Mouse (Mus musculus) Patski (cell line): ENCODE results near the gene Dhx37. TPM values are rescaled to one million over a fixed set of nuclear protein-coding genes. Genes with fewer than 3 reads are reported as not detected.
"Not testable (repeated sequence)": the region's sequence is repeated elsewhere in the genome, so short reads cannot be mapped to it uniquely, and the experiment has no call there.

Source experiments
- ATAC-seq: fragments of 100-300 bp; one replicate; pipeline ENCODE4 v1.8.0; 2021
- CTCF ChIA-PET: fragments of 350-600 bp; sonication (Branson Sonifier 250); formaldehyde crosslinking; loops from one replicate; lab custom pipeline; 2022; ENCODE audit warnings: inconsistent platforms; lab: Charles Lee
- POLR2A ChIA-PET: fragments of 350-600 bp; sonication (Branson Sonifier 250); formaldehyde crosslinking; loops from one replicate; lab custom pipeline; 2022; ENCODE audit warnings: antibody characterized with exemption, inconsistent platforms; lab: Charles Lee
- DNase-seq: peaks from one replicate; pipeline ENCODE4 v3.0.0-alpha.2; 2011; ENCODE audit warnings: low read depth, low spot score
- H3K27me3 ChIP-seq: fragments of 371-371 bp; one replicate; pipeline ENCODE4 v1.5.1; 2021
- CTCF ChIP-seq: fragments of 100-300 bp; IDR thresholded peaks from one replicate; pipeline ENCODE4 v1.5.1; 2021
- in situ Hi-C: fragments of 300-500 bp; cut with MboI; formaldehyde crosslinking; loops from 3 replicates; pipeline ENCODE4 v1.11.1; 2018; ENCODE audit warnings: low pct_unique_long_range_greater_than_20kb, mixed read lengths
- polyA plus RNA-seq: library from polyadenylated mRNA; unstranded; gene quantifications from one replicate; pipeline ENCODE4 v1.2.3, GENCODE M21; 2021

The Dhx37 gene
- polyA plus RNA-seq, 1 experiment from 2014 or later = 42.0 TPM

- ATAC-seq (no peak), DNase-seq (no peak)
- no peak for TF ChIP-seq CTCF
- POLR2A ChIA-PET = interaction anchor here (1.3 kb wide), 1 partner anchor 88 kb away, joined by 3 read pairs; no protein-coding TSS in a partner anchor
- in situ Hi-C loops = no loop called here
- CTCF ChIA-PET = no interaction called here
- H3K27me3 ChIP-seq = no peaks in the 10 kb centered on the region
Observed at GRCm38 (mm10) chr5:125388358-125389092, 45.4 kb downstream of the Dhx37 start.

- H3K27me3 ChIP-seq, CTCF ChIA-PET, DNase-seq, in situ Hi-C loops, ATAC-seq, POLR2A ChIA-PET: not testable (repeated sequence)
Observed at GRCm38 (mm10) chr5:125387295-125387694, 46.6 kb downstream of the Dhx37 start.

- H3K27me3 ChIP-seq = no peaks in the 10 kb centered on the region
- POLR2A ChIA-PET = interaction anchor here (0.6 to 4.0 kb wide), 3 partner anchors 16 to 21 kb away, joined by 3 to 32 read pairs (median 4); no protein-coding TSS in a partner anchor
- peak; percentile 1 for ATAC-seq
- CTCF ChIA-PET = interaction anchor here (2.5 to 4.4 kb wide), 2 partner anchors 8 to 20 kb away, joined by 8 to 23 read pairs; no protein-coding TSS in a partner anchor
- TF ChIP-seq CTCF = no peak
- in situ Hi-C loops = no loop called here
- DNase-seq = no peak
Observed at GRCm38 (mm10) chr5:125385215-125385940, 48.5 kb downstream of the Dhx37 start.

- in situ Hi-C loops = no loop called here
- ChIA-PET CTCF (interaction anchor here (1.5 to 4.4 kb wide), 3 partner anchors 9 to 21 kb away, joined by 3 to 23 read pairs (median 8); no protein-coding TSS in a partner anchor), POLR2A (interaction anchor here (0.8 to 4.0 kb wide), 5 partner anchors 8 to 80 kb away, joined by 3 to 32 read pairs (median 6); partner anchors contain the start of gene Bri3bp)
- no peaks in the 10 kb centered on the region for H3K27me3 ChIP-seq
- TF ChIP-seq CTCF = no peak
- DNase-seq = no peak
- peak; percentile 4 for ATAC-seq
Observed at GRCm38 (mm10) chr5:125384512-125385214, 49.3 kb downstream of the Dhx37 start.

GRCm38 (mm10) chr5:125383637-125384420 is 50.1 kb downstream of the Dhx37 start:
- ChIA-PET CTCF (interaction anchor here (0.7 to 4.4 kb wide), 6 partner anchors 10 to 390 kb away, joined by 3 to 23 read pairs (median 4); no protein-coding TSS in a partner anchor), POLR2A (interaction anchor here (0.6 to 4.0 kb wide), 7 partner anchors 9 to 112 kb away, joined by 3 to 32 read pairs (median 5); partner anchors contain the start of gene Bri3bp)
- no peak for DNase-seq
- in situ Hi-C loops = no loop called here
- H3K27me3 ChIP-seq = no peaks in the 10 kb centered on the region
- ATAC-seq = peak; percentile 7
- no peak for TF ChIP-seq CTCF

GRCm38 (mm10) chr5:125382673-125383558 is 51.0 kb downstream of the Dhx37 start:
- ATAC-seq (peak; percentile 56), DNase-seq (no peak)
- peak; percentile 89 for TF ChIP-seq CTCF
- no peaks in the 10 kb centered on the region for H3K27me3 ChIP-seq
- ChIA-PET POLR2A (interaction anchor here (0.6 to 4.0 kb wide), 5 partner anchors 10 to 106 kb away, joined by 3 to 32 read pairs (median 6); partner anchors contain the start of gene Bri3bp), CTCF (interaction anchor here (1.0 to 4.4 kb wide), 9 partner anchors 11 to 105 kb away, joined by 3 to 36 read pairs (median 6); no protein-coding TSS in a partner anchor)
- in situ Hi-C loops = no loop called here

GRCm38 (mm10) chr5:125381954-125382672 is 51.8 kb downstream of the Dhx37 start:
- DNase-seq = no peak
- in situ Hi-C loops = no loop called here
- no peak for ATAC-seq
- ChIA-PET CTCF (interaction anchor here (0.8 to 4.4 kb wide), 7 partner anchors 10 to 106 kb away, joined by 3 to 36 read pairs (median 6); no protein-coding TSS in a partner anchor), POLR2A (interaction anchor here (2.6 to 4.0 kb wide), 2 partner anchors 11 to 24 kb away, joined by 11 to 32 read pairs; no protein-coding TSS in a partner anchor)
- no peaks in the 10 kb centered on the region for H3K27me3 ChIP-seq
- TF ChIP-seq CTCF = no peak

GRCm38 (mm10) chr5:125378919-125379318 is 55.0 kb downstream of the Dhx37 start:
- H3K27me3 ChIP-seq = no peaks in the 10 kb centered on the region
- in situ Hi-C loops = no loop called here
- DNase-seq (no peak), ATAC-seq (no peak)
- CTCF ChIA-PET = interaction anchor here (1.2 to 4.3 kb wide), 4 partner anchors 10 to 79 kb away, joined by 4 to 36 read pairs (median 6); no protein-coding TSS in a partner anchor
- POLR2A ChIA-PET = no interaction called here
- TF ChIP-seq CTCF = peak; percentile 58
